Mouse (Mus musculus): ENCODE measurements around the gene Ssr2.
"Not testable (repeated sequence)": the region's sequence is repeated elsewhere in the genome, so short reads cannot be mapped to it uniquely, and the experiment has no call there.

Ssr2 gene

GRCm38 (mm10) chr3:88567892-88568291 is 7.8 kb upstream of the Ssr2 start:
- no peak for DNase-seq

GRCm38 (mm10) chr3:88568615-88569014 is 7.1 kb upstream of the Ssr2 start:
- no peak for DNase-seq

- no peak for DNase-seq
These were observed 6.6 kb upstream of the Ssr2 start for GRCm38 (mm10) chr3:88569093-88569492.

- no peak for DNase-seq
These were observed 6.0 kb upstream of the Ssr2 start for GRCm38 (mm10) chr3:88569694-88570093.

- DNase-seq, result no peak
These were observed 5.3 kb upstream of the Ssr2 start for GRCm38 (mm10) chr3:88570341-88570740.

- no peak for DNase-seq
These were observed 3.8 kb upstream of the Ssr2 start for GRCm38 (mm10) chr3:88571856-88572255.

- DNase-seq, result no peak
These were observed 2.8 kb upstream of the Ssr2 start for GRCm38 (mm10) chr3:88572835-88573234.

- no peak for DNase-seq
These were observed 1.9 kb upstream of the Ssr2 start for GRCm38 (mm10) chr3:88573810-88574209.

- not testable (repeated sequence) for DNase-seq
These were observed 2.2 kb downstream of the Ssr2 start for GRCm38 (mm10) chr3:88577846-88578245.

GRCm38 (mm10) chr3:88578498-88579424 is 3.1 kb downstream of the Ssr2 start:
- no peak for DNase-seq

GRCm38 (mm10) chr3:88579454-88580117 is 3.9 kb downstream of the Ssr2 start:
- DNase-seq, result peak; percentile 80

- DNase-seq, result no peak
These were observed 10.1 kb downstream of the Ssr2 start for GRCm38 (mm10) chr3:88585769-88586168.

- no peak for DNase-seq
These were observed 11.0 kb downstream of the Ssr2 start for GRCm38 (mm10) chr3:88586640-88587039.

GRCm38 (mm10) chr3:88590246-88590645 is 14.6 kb downstream of the Ssr2 start:
- DNase-seq, result no peak

GRCm38 (mm10) chr3:88591044-88591443 is 15.4 kb downstream of the Ssr2 start:
- no peak for DNase-seq

- peak; percentile 54 for DNase-seq
These were observed 16.5 kb downstream of the Ssr2 start for GRCm38 (mm10) chr3:88591950-88592731.

GRCm38 (mm10) chr3:88592942-88593576 is 17.4 kb downstream of the Ssr2 start:
- DNase-seq, result no peak

GRCm38 (mm10) chr3:88593893-88594580 is 18.4 kb downstream of the Ssr2 start:
- no peak for DNase-seq

GRCm38 (mm10) chr3:88596547-88596946 is 20.9 kb downstream of the Ssr2 start:
- DNase-seq, result not testable (repeated sequence)

- DNase-seq, result no peak
These were observed 26.8 kb downstream of the Ssr2 start for GRCm38 (mm10) chr3:88602466-88602865.

- DNase-seq, result peak; percentile 57
These were observed 28.1 kb downstream of the Ssr2 start for GRCm38 (mm10) chr3:88603714-88604161.

- no peak for DNase-seq
These were observed 29.2 kb downstream of the Ssr2 start for GRCm38 (mm10) chr3:88604863-88605262.

Data from cerebellum, adult 8-10 months (tissue).